Mouse (Mus musculus): ENCODE measurements around the gene Agr2. TPM values are rescaled to one million over a fixed set of nuclear protein-coding genes. Genes with fewer than 3 reads are reported as not detected.

Gene Agr2
- total and polyA plus RNA-seq, 3 experiments: not detected

- dilution Hi-C loops (cut with MboI; ENCODE audit: extremely low pct_ligation_motif_present, extremely low pct_unique_long_range_greater_than_20kb, low sequenced_read_pairs): no loop called here
- Histone ChIP-seq H3K4me1 (ENCODE audit: control insufficient read depth in 1 of 2, insufficient read depth in 2 of 2) (peaks cover 5 to 32% of the 10 kb centered on the region in 2 experiments; a peak in 3 of 4 replicates), H3K9ac (ENCODE audit: insufficient read depth, low read depth) (no peak overlapping the region), H3K4me2 (ENCODE audit: insufficient read depth, low read depth, poor library complexity, severe bottlenecking) (no peak overlapping the region), H3K27me3 (replicated peaks) (no peaks in the 10 kb centered on the region), H3K79me2 (replicated peaks; ENCODE audit: control insufficient read depth, extremely low read depth, insufficient read depth, poor library complexity, severe bottlenecking) (peaks cover 4% of the 10 kb centered on the region; the same call in 1 of the 2 replicates), H3K9me3 (replicated peaks; ENCODE audit: low read length) (no peaks in the 10 kb centered on the region), H3K36me3 (replicated peaks in 1 of 2; ENCODE audit: control insufficient read depth in 1 of 2, insufficient read depth in 1 of 2, low read length in 1 of 2) (no peaks in the 10 kb centered on the region), H3K27ac (ENCODE audit: insufficient read depth, low read depth) (no peak overlapping the region), H3K4me3 (replicated peaks in 1 of 3; ENCODE audit: low read depth in 2 of 3, low read length in 2 of 3, poor library complexity in 1 of 3) (no peak overlapping the region)
- in situ Hi-C loops (cut with MboI; ENCODE audit: low pct_ligation_motif_present, low pct_unique_long_range_greater_than_20kb, low sequenced_read_pairs): no loop called here
- DNase-seq (ENCODE audit: extremely low read depth): no peak
- TF ChIP-seq MAFK (IDR thresholded peaks at IDR 0.05; ENCODE audit: insufficient replicate concordance, low read length) (peak; percentile 85), NELFE (IDR thresholded peaks at IDR 0.05; ENCODE audit: low read depth, low read length) (no peak), USF2 (conservative IDR thresholded peaks at IDR 0.05; ENCODE audit: low read depth, low read length) (no peak), BHLHE40 (IDR thresholded peaks at IDR 0.05; ENCODE audit: low read depth, low read length) (no peak), CTCF (conservative IDR thresholded peaks at IDR 0.05 in 1 of 2, IDR thresholded peaks at IDR 0.05 in 1 of 2; ENCODE audit: low read depth in 2 of 2, low read length in 2 of 2) (no peak), E2F4 (IDR thresholded peaks at IDR 0.05; ENCODE audit: insufficient replicate concordance, low read depth, low read length) (no peak), IRF4 (IDR thresholded peaks at IDR 0.05; ENCODE audit: low read depth, low read length) (no peak), ZNF384 (IDR thresholded peaks at IDR 0.05; ENCODE audit: low read depth, low read length) (no peak)
These were observed 34.5 kb downstream of the Agr2 start for GRCm38 (mm10) chr12:36027171-36027570.

GRCm38 (mm10) chr12:36028968-36029645 lies 36.4 kb downstream of the Agr2 start:
- H3K27ac ChIP-seq (ENCODE audit: insufficient read depth, low read depth): no peak overlapping the region
- peak overlapping the region; percentile 39 for H3K9ac ChIP-seq (ENCODE audit: insufficient read depth, low read depth)
- H3K4me3 ChIP-seq (replicated peaks in 1 of 3; ENCODE audit: low read depth in 2 of 3, low read length in 2 of 3, poor library complexity in 1 of 3): no peak overlapping the region

More at GRCm38 (mm10) chr12:36028968-36029645, 36.4 kb downstream of the Agr2 start:
- Histone ChIP-seq H3K36me3 (replicated peaks in 1 of 2; ENCODE audit: control insufficient read depth in 1 of 2, insufficient read depth in 1 of 2, low read length in 1 of 2) (no peaks in the 10 kb centered on the region), H3K79me2 (replicated peaks; ENCODE audit: control insufficient read depth, extremely low read depth, insufficient read depth, poor library complexity, severe bottlenecking) (peaks cover 4% of the 10 kb centered on the region; the same call in 1 of the 2 replicates), H3K4me1 (ENCODE audit: control insufficient read depth in 1 of 2, insufficient read depth in 2 of 2) (peaks cover 5 to 28% of the 10 kb centered on the region in 2 experiments; a peak in 3 of 4 replicates), H3K27me3 (replicated peaks) (no peaks in the 10 kb centered on the region), H3K4me2 (ENCODE audit: insufficient read depth, low read depth, poor library complexity, severe bottlenecking) (peak overlapping the region; percentile 95), H3K9me3 (replicated peaks; ENCODE audit: low read length) (peaks cover 6% of the 10 kb centered on the region)
- in situ Hi-C loops (cut with MboI; ENCODE audit: low pct_ligation_motif_present, low pct_unique_long_range_greater_than_20kb, low sequenced_read_pairs) (no loop called here), dilution Hi-C loops (cut with MboI; ENCODE audit: extremely low pct_ligation_motif_present, extremely low pct_unique_long_range_greater_than_20kb, low sequenced_read_pairs) (no loop called here)
- peak; percentile 68 for TF ChIP-seq EP300 (IDR thresholded peaks at IDR 0.05; ENCODE audit: low read length)
- 0 out of 2 replicates have a peak, but pooled peaks have one; percentile 33 for TF ChIP-seq MAZ (IDR thresholded peaks at IDR 0.05; ENCODE audit: low read depth, low read length)
- no peak for TF ChIP-seq ETS1 (conservative IDR thresholded peaks at IDR 0.05; ENCODE audit: low read depth, low read length)
- TF ChIP-seq JUND (conservative IDR thresholded peaks at IDR 0.05; ENCODE audit: low read depth, low read length): no peak
- no peak for TF ChIP-seq ZMIZ1 (IDR thresholded peaks at IDR 0.05; ENCODE audit: low read depth, low read length)
- TF ChIP-seq HCFC1 (IDR thresholded peaks at IDR 0.05; ENCODE audit: low read depth, low read length): no peak
- peak; percentile 23; the same call in 1 of the 2 replicates for TF ChIP-seq TCF12 (IDR thresholded peaks at IDR 0.05; ENCODE audit: low read depth, low read length)
- TF ChIP-seq USF1 (IDR thresholded peaks at IDR 0.05; ENCODE audit: low read depth, low read length): no peak
- TF ChIP-seq CTCF (conservative IDR thresholded peaks at IDR 0.05 in 1 of 2, IDR thresholded peaks at IDR 0.05 in 1 of 2; ENCODE audit: low read depth in 2 of 2, low read length in 2 of 2): no peak
- no peak for TF ChIP-seq E2F4 (IDR thresholded peaks at IDR 0.05; ENCODE audit: insufficient replicate concordance, low read depth, low read length)
- TF ChIP-seq SMC3 (IDR thresholded peaks at IDR 0.05; ENCODE audit: low read depth, low read length): no peak
- TF ChIP-seq MEF2A (IDR thresholded peaks at IDR 0.05; ENCODE audit: borderline replicate concordance, low read depth, low read length): 0 out of 2 replicates have a peak, but pooled peaks have one; percentile 35
- TF ChIP-seq POLR2A (IDR thresholded peaks at IDR 0.05; ENCODE audit: low read depth, low read length): no peak
- TF ChIP-seq GABPA (IDR thresholded peaks at IDR 0.05; ENCODE audit: insufficient replicate concordance, low read depth, low read length): no peak
- TF ChIP-seq RAD21 (IDR thresholded peaks at IDR 0.05; ENCODE audit: low read depth, low read length): no peak
- TF ChIP-seq CHD1 (IDR thresholded peaks at IDR 0.05; ENCODE audit: low read depth, low read length): no peak
- peak; percentile 67; the same call in 1 of the 2 replicates for TF ChIP-seq IRF4 (IDR thresholded peaks at IDR 0.05; ENCODE audit: low read depth, low read length)
- no peak for TF ChIP-seq CHD2 (IDR thresholded peaks at IDR 0.05; ENCODE audit: low read length)
- no peak for TF ChIP-seq MYC (IDR thresholded peaks at IDR 0.05; ENCODE audit: low read depth, low read length)
- no peak for TF ChIP-seq POLR2AphosphoS2 (IDR thresholded peaks at IDR 0.05; ENCODE audit: low read depth, low read length)
- TF ChIP-seq NELFE (IDR thresholded peaks at IDR 0.05; ENCODE audit: low read depth, low read length): no peak; the same call in 1 of the 2 replicates
- no peak for DNase-seq (ENCODE audit: extremely low read depth)

Measured in CH12.LX (cell line).